Mouse (Mus musculus): ENCODE results near the gene Camta1. TPM values are rescaled to one million over a fixed set of nuclear protein-coding genes. Genes with fewer than 3 reads are reported as not detected.

Camta1 gene
- polyA plus RNA-seq, 1 experiment from 2014 or later = 106 TPM

DNA sequence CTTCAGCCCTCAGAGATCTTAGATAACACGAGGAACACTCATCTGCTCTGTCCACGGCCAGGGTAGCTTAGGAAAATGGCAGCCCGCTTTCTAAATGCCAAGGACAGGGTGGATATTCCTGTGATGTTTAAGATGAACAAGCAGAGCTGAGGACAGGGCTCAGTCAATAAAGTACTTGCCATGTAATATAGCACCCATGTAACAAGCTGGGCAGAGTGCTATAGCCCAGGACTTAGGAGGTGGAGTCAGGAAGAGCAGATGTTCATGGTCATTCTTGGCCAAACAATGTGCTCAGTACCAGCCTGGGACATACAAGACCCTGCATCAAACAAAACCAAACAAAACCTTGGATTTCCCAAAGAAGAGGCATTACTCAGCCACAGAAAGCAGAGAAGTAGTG, 407.6 kb downstream of the Camta1 start:
- H3K27ac ChIP-seq (replicated peaks; ENCODE audit: low read depth, low read length) = no peak overlapping the region
- peaks cover 4% of the 10 kb centered on the region; the same call in 1 of the 2 replicates for H3K4me1 ChIP-seq (ENCODE audit: control insufficient read depth, insufficient read depth, low read length)
- no peak overlapping the region for H3K9ac ChIP-seq (ENCODE audit: low read length)
- WGBS = 83% methylated on average over 3 of the region's 3 CpGs
- H3K4me2 ChIP-seq (ENCODE audit: low read depth, severe bottlenecking) = no peak overlapping the region
- no peak for DNase-seq (ENCODE audit: low spot score)
- H3K36me3 ChIP-seq (ENCODE audit: control insufficient read depth, insufficient read depth, low read length) = no peaks in the 10 kb centered on the region
- no peaks in the 10 kb centered on the region for H3K27me3 ChIP-seq (ENCODE audit: control insufficient read depth, insufficient read depth, low read length)
- no peak for ATAC-seq (ENCODE audit: insufficient number of reproducible peaks, low FRiP score, low TSS enrichment, low read depth)
- no peak overlapping the region for H3K4me3 ChIP-seq (ENCODE audit: low read depth, low read length)
- H3K9me3 ChIP-seq (ENCODE audit: control insufficient read depth, low read length) = no peaks in the 10 kb centered on the region

- Histone ChIP-seq H3K27ac (replicated peaks; ENCODE audit: low read depth, low read length) (no peak overlapping the region), H3K27me3 (ENCODE audit: control insufficient read depth, insufficient read depth, low read length) (no peaks in the 10 kb centered on the region), H3K9me3 (ENCODE audit: control insufficient read depth, low read length) (no peaks in the 10 kb centered on the region), H3K9ac (ENCODE audit: low read length) (no peak overlapping the region), H3K4me2 (ENCODE audit: low read depth, severe bottlenecking) (no peak overlapping the region), H3K36me3 (ENCODE audit: control insufficient read depth, insufficient read depth, low read length) (no peaks in the 10 kb centered on the region), H3K4me1 (ENCODE audit: control insufficient read depth, insufficient read depth, low read length) (peaks cover 4% of the 10 kb centered on the region; the same call in 1 of the 2 replicates), H3K4me3 (ENCODE audit: low read depth, low read length) (no peak overlapping the region)
- DNase-seq (ENCODE audit: low spot score) (no peak), ATAC-seq (ENCODE audit: insufficient number of reproducible peaks, low FRiP score, low TSS enrichment, low read depth) (no peak)
- WGBS = 80% methylated on average over 6 of the region's 6 CpGs
Observed at GRCm38 (mm10) chr4:151451885-151452284, 409.8 kb downstream of the Camta1 start.

DNA sequence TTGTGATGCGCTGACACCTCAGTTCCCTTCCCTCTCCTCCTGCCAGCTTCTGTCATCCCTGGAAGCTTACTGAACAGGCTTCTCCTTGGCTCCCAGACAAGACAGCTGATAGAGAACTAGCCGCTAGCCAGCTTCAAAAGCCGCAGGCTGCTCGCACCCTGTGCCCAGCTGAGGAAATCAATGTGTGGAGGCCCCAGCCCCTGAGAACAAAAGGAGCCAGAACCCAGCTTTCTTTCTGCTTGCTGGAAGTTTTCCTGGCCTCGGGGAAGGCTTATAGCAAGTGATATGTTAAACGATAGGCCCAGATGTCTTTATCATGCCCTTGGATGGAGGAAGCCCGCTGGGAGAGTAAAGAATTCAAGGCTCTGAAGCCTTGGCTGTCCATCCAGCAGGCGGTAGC, 411.7 kb downstream of the Camta1 start:
- Histone ChIP-seq H3K9me3 (ENCODE audit: control insufficient read depth, low read length) (no peaks in the 10 kb centered on the region), H3K4me1 (ENCODE audit: control insufficient read depth, insufficient read depth, low read length) (peaks cover 4% of the 10 kb centered on the region; the same call in 1 of the 2 replicates), H3K27me3 (ENCODE audit: control insufficient read depth, insufficient read depth, low read length) (no peaks in the 10 kb centered on the region), H3K9ac (ENCODE audit: low read length) (no peak overlapping the region), H3K36me3 (ENCODE audit: control insufficient read depth, insufficient read depth, low read length) (no peaks in the 10 kb centered on the region), H3K4me2 (ENCODE audit: low read depth, severe bottlenecking) (no peak overlapping the region), H3K4me3 (ENCODE audit: low read depth, low read length) (no peak overlapping the region), H3K27ac (replicated peaks; ENCODE audit: low read depth, low read length) (no peak overlapping the region)
- ATAC-seq (ENCODE audit: insufficient number of reproducible peaks, low FRiP score, low TSS enrichment, low read depth) (no peak), DNase-seq (ENCODE audit: low spot score) (no peak)
- WGBS = 34% methylated on average over 8 of the region's 8 CpGs

- ATAC-seq (ENCODE audit: insufficient number of reproducible peaks, low FRiP score, low TSS enrichment, low read depth) = no peak
Observed at GRCm38 (mm10) chr4:151448341-151448740, 413.3 kb downstream of the Camta1 start.

GRCm38 (mm10) chr4:151444665-151445064, 417.0 kb downstream of the Camta1 start:
- no peak for ATAC-seq (ENCODE audit: insufficient number of reproducible peaks, low FRiP score, low TSS enrichment, low read depth)

More at GRCm38 (mm10) chr4:151448341-151448740, 413.3 kb downstream of the Camta1 start:
- Histone ChIP-seq H3K4me1 (ENCODE audit: control insufficient read depth, insufficient read depth, low read length) (peaks cover 4% of the 10 kb centered on the region; the same call in 1 of the 2 replicates), H3K4me2 (ENCODE audit: low read depth, severe bottlenecking) (no peak overlapping the region), H3K9ac (ENCODE audit: low read length) (no peak overlapping the region), H3K27me3 (ENCODE audit: control insufficient read depth, insufficient read depth, low read length) (no peaks in the 10 kb centered on the region), H3K9me3 (ENCODE audit: control insufficient read depth, low read length) (no peaks in the 10 kb centered on the region), H3K36me3 (ENCODE audit: control insufficient read depth, insufficient read depth, low read length) (no peaks in the 10 kb centered on the region), H3K27ac (replicated peaks; ENCODE audit: low read depth, low read length) (no peak overlapping the region), H3K4me3 (ENCODE audit: low read depth, low read length) (no peak overlapping the region)
- no peak for DNase-seq (ENCODE audit: low spot score)
- 93% methylated on average over 2 of the region's 2 CpGs for WGBS

DNA sequence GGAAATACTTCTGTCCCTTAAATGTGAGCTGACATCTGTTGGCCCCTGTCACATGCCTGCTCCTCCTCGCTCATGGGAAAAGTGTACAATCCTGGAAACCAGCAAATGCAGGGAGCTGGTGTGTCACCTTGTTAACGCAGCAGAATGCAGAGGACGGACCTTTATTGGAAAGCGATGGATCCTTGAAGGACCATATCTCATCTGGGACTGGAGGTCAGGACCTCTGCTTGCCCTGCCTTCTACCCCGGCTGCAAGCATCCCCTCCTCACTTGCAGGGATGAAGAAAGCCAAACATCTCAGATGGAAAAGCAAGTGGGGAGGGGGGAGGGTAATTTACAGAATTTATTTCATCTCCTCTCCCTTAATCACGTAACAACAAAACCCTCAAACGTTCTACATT, 423.1 kb downstream of the Camta1 start:
- no peak overlapping the region for H3K9ac ChIP-seq (ENCODE audit: low read length)
- no peaks in the 10 kb centered on the region for H3K36me3 ChIP-seq (ENCODE audit: control insufficient read depth, insufficient read depth, low read length)
- no peak overlapping the region for H3K4me2 ChIP-seq (ENCODE audit: low read depth, severe bottlenecking)
- H3K4me1 ChIP-seq (ENCODE audit: control insufficient read depth, insufficient read depth, low read length) = peaks cover 7% of the 10 kb centered on the region; the same call in 1 of the 2 replicates
- ATAC-seq (ENCODE audit: insufficient number of reproducible peaks, low FRiP score, low TSS enrichment, low read depth) = no peak
- H3K4me3 ChIP-seq (ENCODE audit: low read depth, low read length) = no peak overlapping the region
- H3K9me3 ChIP-seq (ENCODE audit: control insufficient read depth, low read length) = no peaks in the 10 kb centered on the region
- 13% methylated on average over 7 of the region's 7 CpGs for WGBS
- no peak overlapping the region for H3K27ac ChIP-seq (replicated peaks; ENCODE audit: low read depth, low read length)
- H3K27me3 ChIP-seq (ENCODE audit: control insufficient read depth, insufficient read depth, low read length) = no peaks in the 10 kb centered on the region
- DNase-seq (ENCODE audit: low spot score) = no peak

More at GRCm38 (mm10) chr4:151444665-151445064, 417.0 kb downstream of the Camta1 start:
- H3K4me1 ChIP-seq (ENCODE audit: control insufficient read depth, insufficient read depth, low read length) = no peaks in the 10 kb centered on the region
- no peaks in the 10 kb centered on the region for H3K36me3 ChIP-seq (ENCODE audit: control insufficient read depth, insufficient read depth, low read length)
- H3K27ac ChIP-seq (replicated peaks; ENCODE audit: low read depth, low read length) = no peak overlapping the region
- WGBS = 89% methylated on average over 4 of the region's 4 CpGs
- no peak overlapping the region for H3K4me2 ChIP-seq (ENCODE audit: low read depth, severe bottlenecking)
- H3K9me3 ChIP-seq (ENCODE audit: control insufficient read depth, low read length) = no peaks in the 10 kb centered on the region
- H3K4me3 ChIP-seq (ENCODE audit: low read depth, low read length) = no peak overlapping the region
- no peak for DNase-seq (ENCODE audit: low spot score)
- H3K27me3 ChIP-seq (ENCODE audit: control insufficient read depth, insufficient read depth, low read length) = no peaks in the 10 kb centered on the region
- H3K9ac ChIP-seq (ENCODE audit: low read length) = no peak overlapping the region

DNA sequence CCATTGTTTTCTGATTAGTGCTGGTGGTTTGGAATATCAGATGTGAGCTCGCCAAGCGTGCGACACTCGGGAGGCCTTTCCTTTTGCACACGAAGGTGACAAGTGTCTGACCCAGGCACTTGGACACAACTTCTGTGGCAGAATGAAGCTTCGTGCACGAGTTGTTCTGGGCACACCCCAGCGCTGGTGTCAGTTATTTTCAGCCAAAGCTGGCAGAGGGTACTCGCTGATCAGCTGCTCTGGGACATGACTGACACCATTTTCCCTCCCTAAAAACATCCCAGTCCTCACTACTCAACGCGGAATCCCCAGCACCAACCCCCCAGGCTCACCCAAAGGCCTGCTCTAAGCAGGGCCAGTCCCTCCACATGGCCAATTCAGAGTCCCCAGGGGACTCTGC, 423.8 kb downstream of the Camta1 start:
- Histone ChIP-seq H3K4me2 (ENCODE audit: low read depth, severe bottlenecking) (no peak overlapping the region), H3K4me1 (ENCODE audit: control insufficient read depth, insufficient read depth, low read length) (peaks cover 7% of the 10 kb centered on the region; the same call in 1 of the 2 replicates), H3K36me3 (ENCODE audit: control insufficient read depth, insufficient read depth, low read length) (no peaks in the 10 kb centered on the region), H3K27ac (replicated peaks; ENCODE audit: low read depth, low read length) (no peak overlapping the region), H3K27me3 (ENCODE audit: control insufficient read depth, insufficient read depth, low read length) (no peaks in the 10 kb centered on the region), H3K9ac (ENCODE audit: low read length) (no peak overlapping the region), H3K9me3 (ENCODE audit: control insufficient read depth, low read length) (no peaks in the 10 kb centered on the region), H3K4me3 (ENCODE audit: low read depth, low read length) (no peak overlapping the region)
- 78% methylated on average over 11 of the region's 11 CpGs for WGBS
- DNase-seq (ENCODE audit: low spot score) (no peak), ATAC-seq (ENCODE audit: insufficient number of reproducible peaks, low FRiP score, low TSS enrichment, low read depth) (no peak)

DNA sequence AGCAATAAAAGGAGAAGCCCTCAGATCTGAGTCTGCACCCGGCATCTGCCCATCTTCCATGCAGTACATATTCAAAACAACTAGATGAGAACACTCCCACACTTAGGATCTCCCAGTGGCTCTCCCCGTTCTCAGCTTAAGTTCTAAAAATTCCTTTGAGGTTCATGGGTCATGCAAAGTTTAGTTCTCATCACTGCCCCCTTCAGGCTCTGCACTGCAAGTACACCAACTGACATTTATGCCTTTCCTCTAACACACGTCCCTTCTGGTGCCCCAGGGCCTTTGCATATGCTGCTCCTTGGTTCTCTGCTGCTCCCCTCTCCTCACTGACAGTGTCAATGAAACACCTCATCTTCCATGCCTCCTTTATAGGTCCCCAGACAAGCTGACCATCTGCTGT, 436.5 kb downstream of the Camta1 start:
- Histone ChIP-seq H3K36me3 (ENCODE audit: control insufficient read depth, insufficient read depth, low read length) (no peaks in the 10 kb centered on the region), H3K9me3 (ENCODE audit: control insufficient read depth, low read length) (no peaks in the 10 kb centered on the region; the same call in 1 of the 2 replicates), H3K27ac (replicated peaks; ENCODE audit: low read depth, low read length) (no peak overlapping the region), H3K4me3 (ENCODE audit: low read depth, low read length) (no peak overlapping the region), H3K4me1 (ENCODE audit: control insufficient read depth, insufficient read depth, low read length) (no peaks in the 10 kb centered on the region), H3K27me3 (ENCODE audit: control insufficient read depth, insufficient read depth, low read length) (no peaks in the 10 kb centered on the region), H3K9ac (ENCODE audit: low read length) (no peak overlapping the region), H3K4me2 (ENCODE audit: low read depth, severe bottlenecking) (no peak overlapping the region)
- 66% methylated on average over 3 of the region's 3 CpGs for WGBS
- no peak for DNase-seq (ENCODE audit: low spot score)
- no peak for ATAC-seq (ENCODE audit: insufficient number of reproducible peaks, low FRiP score, low TSS enrichment, low read depth)

- DNase-seq (ENCODE audit: low spot score) (no peak), ATAC-seq (ENCODE audit: insufficient number of reproducible peaks, low FRiP score, low TSS enrichment, low read depth) (no peak)
- Histone ChIP-seq H3K36me3 (ENCODE audit: control insufficient read depth, insufficient read depth, low read length) (no peaks in the 10 kb centered on the region), H3K27me3 (ENCODE audit: control insufficient read depth, insufficient read depth, low read length) (no peaks in the 10 kb centered on the region), H3K4me1 (ENCODE audit: control insufficient read depth, insufficient read depth, low read length) (no peaks in the 10 kb centered on the region), H3K4me3 (ENCODE audit: low read depth, low read length) (no peak overlapping the region), H3K4me2 (ENCODE audit: low read depth, severe bottlenecking) (no peak overlapping the region), H3K9ac (ENCODE audit: low read length) (no peak overlapping the region), H3K9me3 (ENCODE audit: control insufficient read depth, low read length) (no peaks in the 10 kb centered on the region; the same call in 1 of the 2 replicates), H3K27ac (replicated peaks; ENCODE audit: low read depth, low read length) (no peak overlapping the region)
- 85% methylated on average over 4 of the region's 4 CpGs for WGBS
Observed at GRCm38 (mm10) chr4:151422922-151423321, 438.8 kb downstream of the Camta1 start.

Data from limb, embryonic 11.5 days (tissue).